In genomic region chr7:79394666-79395065, GRCm38 (mm10) we compare ENCODE assay signal across 30 mouse cellular contexts. TPM values are rescaled to one million over a fixed set of nuclear protein-coding genes. Genes with fewer than 3 reads are reported as not detected.
"Had no signal": no experiment of that assay in that cellular context is flagged by ENCODE, and none has a peak within 500 bp of the region (broad histone marks: within the 10 kb centered on the region; RNA-seq: fewer than 3 reads in every experiment).

No protein-coding gene starts in this region.

- H3K36me3 ChIP-seq: heart, embryonic 12.5 days; hindbrain, embryonic 13.5 days; hindbrain, embryonic 15.5 days; kidney, embryonic 15.5 days; limb, embryonic 12.5 days had no signal

- H3K9me3 ChIP-seq: heart, embryonic 10.5 days; heart, embryonic 12.5 days; hindbrain, embryonic 13.5 days; hindbrain, embryonic 15.5 days; kidney, embryonic 15.5 days; limb, embryonic 10.5 days; limb, embryonic 12.5 days; liver, embryonic 12.5 days had no signal

- H3K9ac ChIP-seq: heart, embryonic 12.5 days; hindbrain, embryonic 13.5 days; hindbrain, embryonic 15.5 days; kidney, embryonic 15.5 days; limb, embryonic 12.5 days; liver, embryonic 12.5 days; liver, embryonic 14.5 days had no signal

- H3K27me3 ChIP-seq: heart, embryonic 12.5 days; hindbrain, embryonic 13.5 days; hindbrain, embryonic 15.5 days; kidney, embryonic 15.5 days; limb, embryonic 12.5 days; liver, embryonic 12.5 days had no signal

- ATAC-seq: hindbrain, postnatal 0 days; intestine, embryonic 16.5 days; liver, embryonic 12.5 days had no signal

- H3K27ac ChIP-seq: gastrocnemius, adult 2 months; heart, embryonic 10.5 days; hindbrain, embryonic 13.5 days; hindbrain, embryonic 15.5 days; hindbrain, postnatal 0 days; kidney, embryonic 15.5 days; kidney, postnatal 0 days; left cerebral cortex, adult 2 months; limb, embryonic 10.5 days; limb, embryonic 12.5 days; liver, embryonic 12.5 days; liver, embryonic 14.5 days had no signal

- H3K4me2 ChIP-seq: heart, embryonic 12.5 days; hindbrain, embryonic 13.5 days; hindbrain, embryonic 15.5 days; kidney, embryonic 15.5 days; limb, embryonic 12.5 days had no signal

- H3K4me3 ChIP-seq: gastrocnemius, adult 2 months; heart, embryonic 10.5 days; heart, embryonic 12.5 days; hindbrain, embryonic 13.5 days; hindbrain, embryonic 15.5 days; kidney, embryonic 15.5 days; left cerebral cortex, adult 2 months; limb, embryonic 10.5 days; limb, embryonic 12.5 days; liver, embryonic 12.5 days had no signal

- DNase-seq: gastrocnemius, adult 2 months; gastrocnemius, postnatal 10 days; gastrocnemius, postnatal 25 days; heart, adult 18-20 months; heart, postnatal 10 days; heart, postnatal 4 days; kidney, adult 11 months; kidney, adult 2 months; kidney, adult 9 months; kidney, postnatal 14 days; kidney, postnatal 36 days had no signal

RNA-seq across cellular contexts. Expression of gene Rlbp1, which starts 7.8 kb away (rescaled TPM):
- total RNA-seq: gastrocnemius, adult 2 months; gastrocnemius, postnatal 10 days; gastrocnemius, postnatal 25 days; gastrocnemius, postnatal 4 days; granulocyte monocyte progenitor cell, adult 5-6 weeks; heart, adult 18-20 months; heart, adult 8-10 months; heart, postnatal 10 days; heart, postnatal 25 days; heart, postnatal 4 days; liver, adult 2 months had no signal
- polyA plus RNA-seq: heart, embryonic 12.5 days; heart, embryonic 14.5 days; liver, adult 2 months had no signal
